Mouse (Mus musculus): ENCODE data around the gene Pitpnm1. TPM values are rescaled to one million over a fixed set of nuclear protein-coding genes. Genes with fewer than 3 reads are reported as not detected.
"Not testable (repeated sequence)": the region's sequence is repeated elsewhere in the genome, so short reads cannot be mapped to it uniquely, and the experiment has no call there.

Pitpnm1 gene
- polyA plus RNA-seq, 1 experiment from 2014 or later = 113 TPM

- H3K36me3 ChIP-seq (ENCODE audit: control insufficient read depth, insufficient read depth, low read length) = peaks cover 23% of the 10 kb centered on the region
Observed at GRCm38 (mm10) chr19:4117006-4117405, 17.2 kb downstream of the Pitpnm1 start.

GRCm38 (mm10) chr19:4118350-4118749 lies 18.6 kb downstream of the Pitpnm1 start:
- WGBS = 95% methylated on average over 2 of the region's 2 CpGs
- ATAC-seq = no peak
- peaks cover 10% of the 10 kb centered on the region for H3K36me3 ChIP-seq (ENCODE audit: control insufficient read depth, insufficient read depth, low read length)

More at GRCm38 (mm10) chr19:4117006-4117405, 17.2 kb downstream of the Pitpnm1 start:
- no peak overlapping the region for H3K27ac ChIP-seq (ENCODE audit: low read length)
- no peak overlapping the region for H3K4me3 ChIP-seq (ENCODE audit: low read depth, low read length)
- ATAC-seq = no peak
- WGBS = 98% methylated on average over 7 of the region's 7 CpGs
- H3K4me2 ChIP-seq (ENCODE audit: low read length) = no peak overlapping the region
- H3K9me3 ChIP-seq (replicated peaks; ENCODE audit: control insufficient read depth, low read length, poor library complexity, severe bottlenecking) = no peaks in the 10 kb centered on the region
- peaks cover 7% of the 10 kb centered on the region for H3K4me1 ChIP-seq (ENCODE audit: control insufficient read depth, insufficient read depth, low read length)
- H3K27me3 ChIP-seq (ENCODE audit: control insufficient read depth, insufficient read depth, low read depth, low read length) = no peaks in the 10 kb centered on the region
- no peak overlapping the region for H3K9ac ChIP-seq (ENCODE audit: low read depth, low read length)

GRCm38 (mm10) chr19:4119716-4120487 lies 20.1 kb downstream of the Pitpnm1 start:
- H3K9ac ChIP-seq (ENCODE audit: low read depth, low read length) = peak overlapping the region; percentile 36; the same call in 1 of the 2 replicates
- WGBS = 90% methylated on average over 6 of the region's 6 CpGs
- H3K4me2 ChIP-seq (ENCODE audit: low read length) = peak overlapping the region; percentile 57
- ATAC-seq = no peak
- no peak overlapping the region for H3K27ac ChIP-seq (ENCODE audit: low read length)
- H3K9me3 ChIP-seq (replicated peaks; ENCODE audit: control insufficient read depth, low read length, poor library complexity, severe bottlenecking) = no peaks in the 10 kb centered on the region
- H3K36me3 ChIP-seq (ENCODE audit: control insufficient read depth, insufficient read depth, low read length) = peaks cover 4% of the 10 kb centered on the region
- peaks cover 7% of the 10 kb centered on the region for H3K4me1 ChIP-seq (ENCODE audit: control insufficient read depth, insufficient read depth, low read length)
- H3K4me3 ChIP-seq (ENCODE audit: low read depth, low read length) = no peak overlapping the region
- H3K27me3 ChIP-seq (ENCODE audit: control insufficient read depth, insufficient read depth, low read depth, low read length) = no peaks in the 10 kb centered on the region

More at GRCm38 (mm10) chr19:4118350-4118749, 18.6 kb downstream of the Pitpnm1 start:
- Histone ChIP-seq H3K9me3 (replicated peaks; ENCODE audit: control insufficient read depth, low read length, poor library complexity, severe bottlenecking) (no peaks in the 10 kb centered on the region), H3K27me3 (ENCODE audit: control insufficient read depth, insufficient read depth, low read depth, low read length) (no peaks in the 10 kb centered on the region), H3K4me1 (ENCODE audit: control insufficient read depth, insufficient read depth, low read length) (peaks cover 7% of the 10 kb centered on the region), H3K9ac (ENCODE audit: low read depth, low read length) (no peak overlapping the region), H3K4me3 (ENCODE audit: low read depth, low read length) (no peak overlapping the region), H3K4me2 (ENCODE audit: low read length) (no peak overlapping the region), H3K27ac (ENCODE audit: low read length) (no peak overlapping the region)

DNA sequence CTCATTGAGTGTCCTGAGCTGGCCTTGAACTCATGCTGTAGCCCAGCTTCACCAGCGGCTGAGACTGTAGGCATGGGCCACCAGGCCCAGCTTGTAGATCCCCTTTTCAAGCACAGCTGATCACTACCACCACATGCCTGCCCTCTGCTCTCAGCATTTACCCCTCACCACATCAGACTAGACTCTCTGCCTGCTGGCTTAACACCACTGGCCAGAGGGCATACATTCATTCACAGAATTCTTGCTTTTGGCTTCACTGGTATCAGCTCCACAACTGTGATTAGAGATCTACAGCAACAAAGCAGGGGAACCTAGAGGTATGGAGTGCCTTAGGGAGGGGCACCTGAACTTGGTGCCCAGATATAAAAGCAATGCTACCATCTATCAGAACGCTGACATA lies 20.7 kb downstream of the Pitpnm1 start:
- peak overlapping the region; percentile 57 for H3K4me2 ChIP-seq (ENCODE audit: low read length)
- H3K9me3 ChIP-seq (replicated peaks; ENCODE audit: control insufficient read depth, low read length, poor library complexity, severe bottlenecking) = no peaks in the 10 kb centered on the region
- peak overlapping the region; percentile 49 for H3K4me3 ChIP-seq (ENCODE audit: low read depth, low read length)
- H3K27ac ChIP-seq (ENCODE audit: low read length) = peak overlapping the region; percentile 63; the same call in 1 of the 2 replicates
- peaks cover 2% of the 10 kb centered on the region for H3K36me3 ChIP-seq (ENCODE audit: control insufficient read depth, insufficient read depth, low read length)
- H3K9ac ChIP-seq (ENCODE audit: low read depth, low read length) = peak overlapping the region; percentile 36
- WGBS = 93% methylated on average over 2 of the region's 2 CpGs
- H3K27me3 ChIP-seq (ENCODE audit: control insufficient read depth, insufficient read depth, low read depth, low read length) = no peaks in the 10 kb centered on the region
- ATAC-seq = no peak
- H3K4me1 ChIP-seq (ENCODE audit: control insufficient read depth, insufficient read depth, low read length) = peaks cover 7% of the 10 kb centered on the region

DNA sequence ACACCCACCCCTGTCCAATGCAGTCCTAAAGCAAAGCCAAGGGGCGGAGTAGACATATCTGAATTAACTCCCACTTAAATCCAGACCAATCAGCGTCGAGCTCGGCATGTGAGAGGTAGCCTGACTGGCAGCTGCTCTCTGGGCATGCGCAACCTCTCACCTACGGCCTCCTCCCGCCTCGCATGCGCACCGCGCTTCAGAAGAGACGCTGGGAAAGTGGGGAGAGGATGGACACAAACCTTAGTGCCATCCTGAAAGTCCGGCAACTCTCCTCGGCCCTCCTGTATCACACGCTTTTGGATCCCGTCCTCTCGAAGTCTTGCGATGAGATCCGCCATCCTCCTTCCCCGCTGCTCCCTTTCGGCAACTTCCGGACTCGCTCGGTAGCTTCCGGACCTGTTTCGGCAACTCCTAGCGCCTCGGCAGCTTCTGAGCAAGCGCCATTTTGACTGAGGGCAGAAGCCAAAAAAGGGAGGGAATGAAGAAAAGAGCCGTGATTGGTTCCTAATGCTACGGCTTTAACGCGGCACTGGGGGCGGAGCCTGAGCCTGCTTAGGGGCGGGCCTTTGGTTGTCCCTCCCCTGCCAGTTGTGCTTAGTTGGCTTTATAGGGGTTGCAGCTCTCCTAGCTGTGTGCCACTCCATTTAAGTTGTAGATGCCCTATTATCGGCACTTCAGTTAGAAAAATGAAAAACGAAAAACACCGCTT lies 21.5 kb downstream of the Pitpnm1 start:
- Histone ChIP-seq H3K36me3 (ENCODE audit: control insufficient read depth, insufficient read depth, low read length) (no peaks in the 10 kb centered on the region; the same call in 1 of the 2 replicates), H3K27ac (ENCODE audit: low read length) (peak overlapping the region; percentile 86), H3K4me2 (ENCODE audit: low read length) (peak overlapping the region; percentile 57), H3K27me3 (ENCODE audit: control insufficient read depth, insufficient read depth, low read depth, low read length) (no peaks in the 10 kb centered on the region), H3K4me1 (ENCODE audit: control insufficient read depth, insufficient read depth, low read length) (peaks cover 7% of the 10 kb centered on the region), H3K4me3 (ENCODE audit: low read depth, low read length) (peak overlapping the region; percentile 49), H3K9me3 (replicated peaks; ENCODE audit: control insufficient read depth, low read length, poor library complexity, severe bottlenecking) (no peaks in the 10 kb centered on the region), H3K9ac (ENCODE audit: low read depth, low read length) (peak overlapping the region; percentile 64)
- 2% methylated on average over 38 of the region's 38 CpGs for WGBS
- ATAC-seq = peak; percentile 90

GRCm38 (mm10) chr19:4121896-4122295 lies 22.1 kb downstream of the Pitpnm1 start:
- H3K4me3 ChIP-seq (ENCODE audit: low read depth, low read length); H3K27ac ChIP-seq (ENCODE audit: low read length); H3K36me3 ChIP-seq (ENCODE audit: control insufficient read depth, insufficient read depth, low read length); H3K9ac ChIP-seq (ENCODE audit: low read depth, low read length); H3K9me3 ChIP-seq (replicated peaks; ENCODE audit: control insufficient read depth, low read length, poor library complexity, severe bottlenecking); H3K27me3 ChIP-seq (ENCODE audit: control insufficient read depth, insufficient read depth, low read depth, low read length); H3K4me2 ChIP-seq (ENCODE audit: low read length); ATAC-seq: not testable (repeated sequence)
- peaks cover 13% of the 10 kb centered on the region for H3K4me1 ChIP-seq (ENCODE audit: control insufficient read depth, insufficient read depth, low read length)
- whole genome bisulfite sequencing = 63% methylated on average over 6 of the region's 6 CpGs

DNA sequence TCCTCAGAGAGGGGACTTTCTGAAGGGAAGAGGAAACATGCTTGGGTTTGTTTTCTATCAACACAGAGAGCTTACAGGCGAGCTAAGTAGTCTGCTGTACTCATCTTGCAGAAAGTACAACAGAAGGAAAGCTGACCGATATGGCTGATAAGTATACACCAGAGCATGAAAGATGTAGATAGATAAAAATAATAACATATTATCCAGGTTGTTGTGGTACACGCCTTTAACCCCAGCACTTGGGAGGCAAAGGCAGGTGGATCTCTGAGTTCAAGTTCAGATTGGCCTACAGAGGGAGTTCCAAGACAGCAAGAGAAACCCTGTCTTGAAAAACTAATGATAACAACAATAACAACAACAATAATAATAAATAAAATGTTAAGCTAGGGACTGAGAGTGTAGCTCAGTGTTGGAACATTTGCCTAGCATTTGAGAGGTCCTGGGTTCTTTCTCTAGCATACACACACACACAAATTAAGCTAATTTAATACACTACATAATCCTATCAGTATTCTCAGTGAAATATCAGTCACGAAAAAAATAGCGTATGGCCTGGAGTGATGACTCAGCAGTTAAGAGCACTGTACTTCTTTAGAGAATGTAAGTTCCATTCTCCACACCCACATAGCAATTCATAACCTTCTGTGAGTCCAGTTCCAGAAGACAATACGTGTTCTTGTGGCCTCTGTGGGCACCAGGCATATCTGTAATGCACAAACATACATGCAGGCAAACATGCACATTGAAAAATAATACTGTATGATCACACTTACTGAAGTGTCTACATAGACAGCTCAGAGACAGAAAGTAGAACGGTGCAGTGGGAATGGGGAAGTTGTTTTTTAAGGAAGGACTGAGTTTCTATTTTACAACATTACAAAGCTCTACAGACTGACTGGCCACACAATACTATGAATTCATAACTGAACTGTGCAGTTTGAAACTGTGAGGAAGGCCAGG lies 22.9 kb downstream of the Pitpnm1 start:
- peaks cover 21% of the 10 kb centered on the region for H3K4me1 ChIP-seq (ENCODE audit: control insufficient read depth, insufficient read depth, low read length)
- no peak overlapping the region for H3K9ac ChIP-seq (ENCODE audit: low read depth, low read length)
- no peaks in the 10 kb centered on the region; the same call in 1 of the 2 replicates for H3K36me3 ChIP-seq (ENCODE audit: control insufficient read depth, insufficient read depth, low read length)
- H3K27ac ChIP-seq (ENCODE audit: low read length) = no peak overlapping the region
- 89% methylated on average over 7 of the region's 7 CpGs for WGBS
- no peak overlapping the region for H3K4me3 ChIP-seq (ENCODE audit: low read depth, low read length)
- H3K9me3 ChIP-seq (replicated peaks; ENCODE audit: control insufficient read depth, low read length, poor library complexity, severe bottlenecking) = no peaks in the 10 kb centered on the region
- no peak overlapping the region for H3K4me2 ChIP-seq (ENCODE audit: low read length)
- no peaks in the 10 kb centered on the region for H3K27me3 ChIP-seq (ENCODE audit: control insufficient read depth, insufficient read depth, low read depth, low read length)
- no peak for ATAC-seq

GRCm38 (mm10) chr19:4124432-4124831 lies 24.6 kb downstream of the Pitpnm1 start:
- no peak overlapping the region for H3K4me2 ChIP-seq (ENCODE audit: low read length)
- no peaks in the 10 kb centered on the region for H3K9me3 ChIP-seq (replicated peaks; ENCODE audit: control insufficient read depth, low read length, poor library complexity, severe bottlenecking)
- H3K27me3 ChIP-seq (ENCODE audit: control insufficient read depth, insufficient read depth, low read depth, low read length) = no peaks in the 10 kb centered on the region
- peak overlapping the region; percentile 14; the same call in 1 of the 2 replicates for H3K9ac ChIP-seq (ENCODE audit: low read depth, low read length)
- no peak overlapping the region for H3K27ac ChIP-seq (ENCODE audit: low read length)
- H3K4me1 ChIP-seq (ENCODE audit: control insufficient read depth, insufficient read depth, low read length) = peaks cover 21% of the 10 kb centered on the region
- no peak overlapping the region for H3K4me3 ChIP-seq (ENCODE audit: low read depth, low read length)
- ATAC-seq = no peak
- peaks cover 6% of the 10 kb centered on the region; the same call in 1 of the 2 replicates for H3K36me3 ChIP-seq (ENCODE audit: control insufficient read depth, insufficient read depth, low read length)
- 91% methylated on average over 4 of the region's 4 CpGs for WGBS

Measured in midbrain, embryonic 16.5 days (tissue).